Mouse (Mus musculus) lung, postnatal 14 days (tissue): ENCODE measurements around the gene Vwa8.

ENCODE experiments used
- DNase-seq: peaks from one replicate; pipeline ENCODE4 v3.0.0; 2021

The Vwa8 gene

GRCm38 (mm10) chr14:79233697-79234096 lies 384.8 kb downstream of the Vwa8 start:
- DNase-seq: no peak

- DNase-seq: no peak
Observed at GRCm38 (mm10) chr14:79234513-79234912, 385.7 kb downstream of the Vwa8 start.

GRCm38 (mm10) chr14:79235157-79235556 lies 386.3 kb downstream of the Vwa8 start:
- no peak for DNase-seq

GRCm38 (mm10) chr14:79236261-79236660 lies 387.4 kb downstream of the Vwa8 start:
- no peak for DNase-seq

- no peak for DNase-seq
Observed at GRCm38 (mm10) chr14:79239402-79239801, 390.6 kb downstream of the Vwa8 start.

- no peak for DNase-seq
Observed at GRCm38 (mm10) chr14:79241057-79241570, 392.3 kb downstream of the Vwa8 start.

- DNase-seq: no peak
Observed at GRCm38 (mm10) chr14:79241656-79242385, 393.0 kb downstream of the Vwa8 start.

- DNase-seq: no peak
Observed at GRCm38 (mm10) chr14:79242386-79242720, 393.5 kb downstream of the Vwa8 start.

GRCm38 (mm10) chr14:79243038-79243883 lies 394.4 kb downstream of the Vwa8 start:
- DNase-seq: no peak

- DNase-seq: no peak
Observed at GRCm38 (mm10) chr14:79244571-79244970, 395.7 kb downstream of the Vwa8 start.

- DNase-seq: no peak
Observed at GRCm38 (mm10) chr14:79251727-79252285, 403.0 kb downstream of the Vwa8 start.
